Mouse (Mus musculus) left cerebral cortex, adult 18-20 months (tissue): Measurements from ENCODE around the gene Efcab5. TPM values are rescaled to one million over a fixed set of nuclear protein-coding genes. Genes with fewer than 3 reads are reported as not detected.

Source experiments
- DNase-seq, 2 experiments: peaks; one replicate each; pipeline ENCODE4 v3.0.0; 2021 to 2022; ENCODE audit warnings: low spot score in 2 of 2, mixed read lengths in 1 of 2
- long read RNA-seq, 2 experiments: library from polyadenylated mRNA; stranded (forward); transcript quantifications; one replicate each; pipeline ENCODE4 v2.0.0; 2021
- total RNA-seq, 2 experiments: library from RNA; stranded (reverse); gene quantifications; 2 replicates each; pipeline ENCODE4 v1.2.3; 2021

Gene Efcab5
- 1 to 10 TPM; 2.9 to 3.1 TPM for total RNA-seq
- long read RNA-seq, experiment 1: 0 reads
- long read RNA-seq, experiment 2: 0 reads

- no peak for DNase-seq
Measured at GRCm38 (mm10) chr11:77188868-77189267, at the start of gene Efcab5. Efcab5 (minus strand) TSS chr11:77188968.

- DNase-seq: no peak
Measured at GRCm38 (mm10) chr11:77235267-77235666, 46.5 kb upstream of the Efcab5 start.

- DNase-seq: no peak
Measured at GRCm38 (mm10) chr11:77231514-77231913, 42.7 kb upstream of the Efcab5 start.

GRCm38 (mm10) chr11:77230765-77231164 is 42.0 kb upstream of the Efcab5 start:
- DNase-seq: no peak

GRCm38 (mm10) chr11:77216761-77217130 is 28.0 kb upstream of the Efcab5 start:
- DNase-seq: peak in 1 of 2 experiments; percentile 38

- peak; percentile 80 to 88 for DNase-seq
Measured at GRCm38 (mm10) chr11:77215951-77216760, 27.4 kb upstream of the Efcab5 start, which contains the start of gene Ssh2. Ssh2 (plus strand) TSS chr11:77216287.

- no peak for DNase-seq
Measured at GRCm38 (mm10) chr11:77215483-77215882, 26.7 kb upstream of the Efcab5 start.

- DNase-seq: peak; percentile 57 to 61
Measured at GRCm38 (mm10) chr11:77214755-77215154, 26.0 kb upstream of the Efcab5 start.

GRCm38 (mm10) chr11:77214142-77214692 is 25.4 kb upstream of the Efcab5 start:
- DNase-seq: no peak

GRCm38 (mm10) chr11:77200703-77201102 is 11.9 kb upstream of the Efcab5 start:
- DNase-seq: no peak

GRCm38 (mm10) chr11:77199636-77200035 is 10.9 kb upstream of the Efcab5 start:
- DNase-seq: no peak

- no peak for DNase-seq
Measured at GRCm38 (mm10) chr11:77196181-77197143, 7.7 kb upstream of the Efcab5 start.

GRCm38 (mm10) chr11:77195360-77196109 is 6.8 kb upstream of the Efcab5 start:
- DNase-seq: no peak

GRCm38 (mm10) chr11:77194762-77195161 is 6.0 kb upstream of the Efcab5 start:
- no peak for DNase-seq

- DNase-seq: no peak
Measured at GRCm38 (mm10) chr11:77193941-77194553, 5.3 kb upstream of the Efcab5 start.

GRCm38 (mm10) chr11:77193410-77193809 is 4.6 kb upstream of the Efcab5 start:
- no peak for DNase-seq

- no peak for DNase-seq
Measured at GRCm38 (mm10) chr11:77184926-77185325, 3.8 kb downstream of the Efcab5 start.

- DNase-seq: no peak
Measured at GRCm38 (mm10) chr11:77182616-77183015, 6.2 kb downstream of the Efcab5 start.

- DNase-seq: no peak
Measured at GRCm38 (mm10) chr11:77182041-77182440, 6.7 kb downstream of the Efcab5 start.

GRCm38 (mm10) chr11:77181528-77181927 is 7.2 kb downstream of the Efcab5 start:
- DNase-seq: no peak
